Mouse (Mus musculus) urinary bladder, postnatal 0 days (tissue): ENCODE data around the gene Gm8906. TPM values are rescaled to one million over a fixed set of nuclear protein-coding genes. Genes with fewer than 3 reads are reported as not detected.

Experiments used
- polyA plus RNA-seq: library from polyadenylated mRNA; unstranded; fragments of >200 nt; fragmentation: Nextera tagmentation; extraction: Ambion mirVana; gene quantifications from 2 replicates; pipeline ENCODE4 v1.2.1, GENCODE M21; 2015

Gene Gm8906
- not detected in 2 replicates for polyA plus RNA-seq

GRCm38 (mm10) chr5:11502385-11502784 lies at the start of gene Gm8906:
Gene Gm8906 (plus strand): TSS chr5:11502685.

Other genes starting within 250 kb of the Gm8906 start
- gene Gm8890, start 246.7 kb upstream of the Gm8906 start, polyA plus RNA-seq, result not detected in 2 replicates
- not detected in 2 replicates for gene Speer1, start 161.2 kb upstream of the Gm8906 start, polyA plus RNA-seq
- not detected in 2 replicates for gene Gm8897, start 86.3 kb upstream of the Gm8906 start, polyA plus RNA-seq
- not detected in 2 replicates for gene Gm6460, start 92.2 kb downstream of the Gm8906 start, polyA plus RNA-seq
- gene Gm8922, start 179.3 kb downstream of the Gm8906 start, polyA plus RNA-seq, result not detected in 2 replicates